Mouse (Mus musculus): ENCODE data around the gene Lrrk1.

Gene Lrrk1

DNA sequence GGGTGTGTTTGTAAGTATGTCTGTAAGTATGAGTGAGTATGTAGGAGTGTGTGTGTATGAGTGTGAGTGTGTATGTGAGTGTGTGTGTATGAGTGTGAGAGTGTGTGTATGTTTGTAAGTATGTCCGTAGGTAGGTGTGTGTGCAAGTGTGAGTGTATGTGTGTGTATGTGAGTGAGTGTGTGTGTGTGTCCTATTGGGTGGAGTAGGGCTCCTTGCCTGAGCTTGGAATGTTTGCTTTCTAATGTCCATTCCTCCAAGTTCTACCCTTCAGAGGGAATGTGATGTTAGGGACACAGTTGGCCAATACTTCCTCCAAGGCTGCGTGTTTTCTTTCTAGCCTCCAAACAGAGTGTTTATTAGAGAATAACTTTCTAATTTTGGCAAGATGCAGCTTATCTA, 51.2 kb downstream of the Lrrk1 start:
- no peak for DNase-seq

- no peak for DNase-seq
Measured at GRCm38 (mm10) chr7:66333906-66334500, 54.1 kb downstream of the Lrrk1 start.

- DNase-seq, result no peak
Measured at GRCm38 (mm10) chr7:66332340-66332739, 55.8 kb downstream of the Lrrk1 start.

GRCm38 (mm10) chr7:66330610-66331009, 57.5 kb downstream of the Lrrk1 start:
- DNase-seq, result no peak

DNA sequence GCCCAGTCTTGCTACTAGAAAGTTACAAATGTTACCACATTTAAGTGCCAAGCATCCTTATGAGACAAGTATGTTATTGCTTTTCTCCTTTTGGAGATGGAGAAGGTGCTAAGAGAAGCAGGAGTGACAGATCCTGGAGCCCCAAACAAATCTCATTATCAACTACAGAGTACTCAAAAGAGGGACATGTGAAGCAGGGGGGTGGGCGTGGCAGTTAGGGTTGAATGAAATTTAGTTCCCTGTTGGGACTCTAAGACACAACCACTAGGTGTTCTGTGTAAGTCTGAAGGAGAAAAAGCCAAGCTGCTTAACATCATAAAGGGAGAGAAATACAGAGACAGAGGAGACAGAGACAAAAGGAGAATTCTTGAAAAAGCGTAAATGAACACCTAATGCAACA, 60.6 kb downstream of the Lrrk1 start:
- DNase-seq, result no peak

GRCm38 (mm10) chr7:66325419-66326053, 62.6 kb downstream of the Lrrk1 start:
- no peak for DNase-seq

DNA sequence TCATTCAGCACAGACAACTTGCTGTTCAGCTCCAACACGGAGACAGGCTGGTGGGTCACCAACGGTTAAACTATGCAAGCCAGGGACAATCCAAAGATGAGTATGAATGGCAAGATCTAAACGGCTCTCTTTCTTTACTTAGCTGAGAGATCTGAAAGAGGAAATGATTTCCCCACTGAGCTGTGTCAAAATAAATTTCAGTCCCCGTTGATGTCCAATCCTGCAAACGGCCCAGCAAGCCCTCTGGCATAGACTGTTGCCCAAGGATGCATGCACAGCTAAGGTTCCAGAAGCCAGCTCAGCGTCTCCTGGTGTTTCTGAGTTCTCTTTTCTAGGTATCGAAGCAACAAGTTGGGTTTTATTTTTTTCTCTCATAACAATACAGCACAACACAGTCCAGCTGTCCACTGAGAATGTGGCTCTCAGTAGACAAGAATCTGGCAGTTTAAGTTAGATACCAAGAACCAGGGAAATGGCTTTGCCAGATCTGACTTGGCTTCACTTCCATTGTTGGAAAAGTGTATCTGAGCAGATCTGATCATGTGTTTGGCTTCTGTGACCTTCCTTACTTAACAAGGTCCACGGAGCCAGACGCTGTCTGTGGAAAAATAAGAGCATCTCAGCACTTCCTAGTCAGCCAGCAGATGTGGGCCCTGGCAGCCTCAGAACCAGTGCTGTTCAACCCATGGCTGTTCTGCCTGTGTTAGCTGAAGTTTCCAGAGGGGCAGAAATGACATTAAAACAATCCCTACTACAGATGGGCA, 64.7 kb downstream of the Lrrk1 start:
- DNase-seq, result no peak

GRCm38 (mm10) chr7:66320996-66321395, 67.2 kb downstream of the Lrrk1 start:
- DNase-seq, result no peak

- DNase-seq, result no peak
Measured at GRCm38 (mm10) chr7:66318147-66318546, 70.0 kb downstream of the Lrrk1 start.

DNA sequence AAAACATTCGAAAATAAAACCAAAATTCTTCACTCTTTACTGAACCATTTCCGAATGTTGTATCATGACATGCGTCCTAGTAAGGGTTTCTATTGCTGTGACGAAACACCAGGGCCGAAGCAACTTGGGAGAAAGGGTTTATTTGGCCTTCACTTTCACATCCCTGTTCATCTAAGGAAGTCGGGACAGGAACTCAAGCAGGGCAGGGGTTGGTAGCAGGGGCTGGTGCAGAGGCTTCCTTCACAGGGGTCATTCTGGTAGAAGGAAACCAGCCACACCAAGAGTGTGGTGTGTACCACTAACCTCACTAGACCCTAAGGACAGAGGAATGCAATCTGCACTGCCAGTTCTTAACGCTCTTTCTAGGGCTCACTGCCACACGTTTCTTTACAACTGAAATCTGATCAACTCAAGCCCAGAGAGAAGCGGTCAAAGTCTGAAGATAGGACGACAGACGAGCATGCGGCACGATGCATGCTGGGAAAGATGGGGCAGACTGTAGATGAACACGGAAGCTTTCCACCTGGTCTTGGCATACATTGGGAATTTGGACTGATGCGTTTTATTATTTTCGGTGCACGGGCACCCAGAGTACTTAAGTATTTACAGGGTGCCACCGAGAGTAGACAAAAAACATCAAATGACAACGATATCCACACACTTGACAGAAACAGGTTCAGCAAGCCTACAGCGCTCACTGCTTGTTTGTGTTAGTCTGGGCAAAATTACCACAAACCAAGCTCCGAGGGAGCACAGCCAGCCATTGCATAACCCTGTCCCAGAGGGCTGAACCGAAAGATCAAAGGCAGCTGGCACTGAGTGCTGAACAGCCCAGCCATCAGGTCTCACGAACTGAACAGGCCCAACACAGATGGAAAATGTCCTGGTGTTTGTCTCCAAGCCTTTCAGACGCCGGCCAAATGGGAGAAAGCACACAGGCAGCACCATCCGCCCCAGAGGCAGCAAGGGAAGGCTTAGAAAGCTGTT, 77.2 kb downstream of the Lrrk1 start:
- DNase-seq, result peak; percentile 38

DNA sequence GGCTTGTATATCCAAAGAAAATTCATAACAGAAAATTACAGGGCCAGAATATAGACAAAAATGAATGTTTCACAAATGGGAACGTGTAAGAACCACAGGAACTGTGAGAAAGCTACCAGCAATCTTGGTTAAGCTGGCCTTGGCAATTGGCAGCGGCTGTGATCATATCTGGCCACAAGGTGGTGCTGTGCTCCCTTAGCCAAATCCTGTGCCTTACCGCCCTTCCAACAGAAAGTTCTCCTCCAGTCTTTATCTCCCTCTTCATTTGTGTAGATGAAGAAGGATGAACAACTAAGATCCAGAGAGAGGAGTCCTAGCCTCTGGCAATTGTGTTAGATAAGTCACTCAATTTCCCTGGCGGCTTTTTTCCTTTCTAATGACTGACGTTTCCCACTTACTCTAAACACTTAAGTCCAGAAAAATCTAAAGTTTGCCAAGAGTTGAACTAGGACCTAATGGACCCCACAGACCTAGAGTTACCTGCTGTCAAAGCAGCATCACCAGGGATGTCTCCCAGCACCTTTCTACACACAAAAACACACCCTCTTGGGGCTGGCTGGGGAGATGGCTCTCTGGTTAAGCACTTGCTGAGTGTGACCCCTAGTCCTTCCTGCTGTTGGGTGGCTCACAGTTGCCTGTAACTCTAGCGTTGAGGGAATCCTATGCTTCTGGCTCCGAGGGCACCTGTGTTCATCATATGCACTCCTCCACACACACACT, 78.0 kb downstream of the Lrrk1 start:
- DNase-seq, result peak; percentile 26

- DNase-seq, result no peak
Measured at GRCm38 (mm10) chr7:66309240-66309949, 78.8 kb downstream of the Lrrk1 start.

DNA sequence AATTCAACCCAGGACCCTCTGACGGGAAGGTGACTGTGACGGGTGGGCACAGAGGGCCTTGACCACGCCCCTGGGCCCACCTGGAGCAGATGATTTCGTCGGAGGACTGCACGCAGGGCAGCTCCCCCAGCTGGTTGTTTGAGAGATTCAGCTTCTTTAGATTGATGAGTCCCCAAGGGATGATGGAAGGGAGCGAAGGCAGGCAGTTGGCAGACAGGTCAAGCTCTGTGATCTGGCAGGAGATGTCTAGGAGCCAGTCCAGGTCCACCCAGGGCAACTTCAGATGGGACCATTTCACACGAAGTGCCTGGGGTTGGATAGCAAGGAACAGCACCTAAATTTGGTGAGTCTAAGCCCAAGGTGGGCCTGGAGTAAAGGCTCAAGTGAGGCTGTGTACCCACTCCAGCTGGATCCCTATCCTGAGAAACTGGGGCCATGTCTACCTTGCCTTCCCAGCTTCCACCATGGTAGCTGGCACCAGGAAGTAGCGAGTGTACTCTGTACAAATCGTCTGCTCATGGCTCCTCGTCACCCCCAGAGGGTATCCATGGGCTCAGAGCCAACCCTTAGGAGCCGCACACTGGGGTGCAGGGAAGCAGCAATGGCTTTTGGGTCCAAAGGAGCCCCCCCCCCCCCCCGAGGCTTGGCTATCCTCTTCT, 79.4 kb downstream of the Lrrk1 start:
- no peak for DNase-seq

DNA sequence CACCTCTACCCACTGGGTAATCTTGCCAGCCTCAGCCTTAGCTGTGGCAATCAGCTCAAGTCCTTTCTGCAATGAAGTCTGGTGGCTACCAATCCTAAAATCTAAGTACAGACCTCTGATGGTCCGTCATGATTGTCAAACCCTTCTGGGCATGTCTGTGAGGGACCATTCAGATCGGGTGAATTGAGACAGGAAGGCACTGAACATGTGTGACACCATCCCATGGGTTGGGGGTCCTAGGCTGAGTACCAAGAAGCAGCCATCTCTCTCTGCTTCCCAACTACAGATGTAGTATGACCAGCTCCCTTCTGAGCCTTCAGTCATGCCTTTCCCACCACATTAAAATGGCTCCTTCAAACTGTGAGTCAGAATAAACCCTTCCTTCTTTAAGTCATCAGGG, 80.4 kb downstream of the Lrrk1 start:
- no peak for DNase-seq

GRCm38 (mm10) chr7:66305714-66306198, 82.4 kb downstream of the Lrrk1 start:
- DNase-seq, result no peak

GRCm38 (mm10) chr7:66304993-66305713, 83.0 kb downstream of the Lrrk1 start:
- DNase-seq, result no peak

DNA sequence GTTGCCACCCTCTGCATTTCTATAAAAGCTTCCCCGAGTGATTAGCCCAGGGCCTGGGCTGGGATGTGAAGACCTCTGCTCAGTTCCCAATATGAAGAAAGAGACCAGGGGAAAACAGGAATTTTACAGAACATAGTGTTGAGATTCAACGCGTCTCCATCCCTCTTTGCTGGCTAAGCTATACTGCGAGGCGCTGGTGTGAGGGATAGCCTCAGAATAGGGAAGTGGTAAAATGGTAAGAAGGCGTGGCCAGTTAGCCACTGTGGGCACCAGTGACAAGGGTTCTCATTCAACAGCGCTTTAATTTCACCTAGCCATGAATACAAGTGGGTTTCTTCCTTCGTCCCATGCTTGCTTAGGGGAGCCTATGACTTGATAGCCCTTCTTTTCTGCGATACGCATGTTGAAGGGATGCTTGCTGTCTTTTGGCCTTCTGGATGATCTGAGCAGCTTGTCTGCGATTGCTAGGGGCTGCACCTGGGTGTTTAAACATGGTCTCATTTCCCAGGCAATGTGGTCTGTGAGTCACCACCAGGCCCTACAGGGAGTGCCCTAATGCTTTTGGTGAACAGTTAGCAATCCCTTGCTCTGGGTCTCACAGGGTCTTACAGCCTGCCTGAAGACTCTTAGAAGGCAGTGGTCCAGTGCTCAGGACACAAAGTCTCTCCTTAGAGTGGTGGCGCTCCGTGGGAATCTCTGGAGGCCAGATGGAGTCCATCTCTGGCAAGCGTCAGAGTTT, 84.1 kb downstream of the Lrrk1 start:
- DNase-seq, result no peak

DNA sequence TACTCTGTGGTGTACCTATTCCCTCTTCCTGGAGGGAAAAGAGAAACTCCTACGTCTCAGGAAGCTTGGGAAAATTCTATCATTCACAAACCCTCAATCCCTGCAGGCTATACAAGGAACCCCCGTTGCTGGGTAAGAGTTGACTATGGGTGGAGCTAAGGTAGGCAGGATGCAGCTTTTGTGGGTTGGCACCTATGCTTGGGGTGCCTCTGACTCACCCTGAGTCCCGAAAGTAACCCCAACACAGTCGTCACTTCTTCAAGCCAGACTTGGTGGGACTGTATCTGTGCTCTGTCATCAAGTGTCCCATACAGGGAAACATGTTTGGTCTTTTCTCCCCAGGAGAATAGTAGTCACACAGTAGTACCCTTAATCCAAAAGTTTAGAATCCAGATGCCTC, 86.7 kb downstream of the Lrrk1 start:
- DNase-seq, result no peak

- DNase-seq, result peak; percentile 78
Measured at GRCm38 (mm10) chr7:66300680-66301079, 87.5 kb downstream of the Lrrk1 start.

DNA sequence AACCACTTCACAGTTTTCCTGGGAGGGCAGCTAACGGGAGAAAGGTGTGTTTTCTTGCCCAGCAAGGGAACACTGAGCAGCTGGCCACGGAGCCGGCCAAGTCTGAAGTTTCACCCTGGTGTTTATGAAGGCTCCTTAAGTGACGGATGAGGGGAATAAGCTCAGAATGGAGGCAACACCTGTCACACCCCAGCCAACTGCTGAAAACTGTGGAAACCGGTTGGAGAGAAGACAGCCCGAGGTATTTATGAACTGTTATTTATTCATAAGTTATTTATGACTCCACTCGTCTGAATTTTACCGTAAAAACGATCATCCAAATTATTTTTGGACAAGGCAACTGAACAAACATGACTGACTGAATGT, 90.5 kb downstream of the Lrrk1 start:
- DNase-seq, result no peak
